Mouse (Mus musculus) neutrophil, adult 83 days (primary cell): ENCODE data around the gene Gtf3c4. TPM values are rescaled to one million over a fixed set of nuclear protein-coding genes. Genes with fewer than 3 reads are reported as not detected.

Experiments
- total RNA-seq, 2 experiments: library from RNA; stranded (reverse); gene quantifications; one replicate each; pipeline ENCODE4 v1.2.4; 2023

Gtf3c4 gene
- total RNA-seq, result 10 to 100 TPM; 10.9 to 12.1 TPM

GRCm38 (mm10) chr2:28840222-28840951 lies at the start of gene Gtf3c4, which contains the start of gene Ddx31:
TSS of gene Gtf3c4 (minus strand) at chr2:28840360.
TSS of gene Ddx31 (plus strand) at chr2:28840406.

Other genes with a start within 250 kb of the Gtf3c4 start
- gene Gfi1b, start 218.4 kb downstream of the Gtf3c4 start, total RNA-seq, result 10 to 100 TPM; 19.3 to 20.4 TPM
- 10 to 100 TPM; 14.5 to 17.4 TPM for gene Tsc1, start 199.1 kb downstream of the Gtf3c4 start, total RNA-seq
- gene Spaca9, start 140.6 kb downstream of the Gtf3c4 start, total RNA-seq, result 10 to 100 TPM; 16.0 to 20.6 TPM
- 1 to 10 TPM; 3.2 to 5.5 TPM for gene Ak8, start 140.2 kb downstream of the Gtf3c4 start, total RNA-seq
- gene Ddx31, start within 50 bp of the Gtf3c4 start, total RNA-seq, result 1 to 10 TPM; 5.6 to 6.4 TPM
- gene Barhl1, start 76.3 kb upstream of the Gtf3c4 start, total RNA-seq, result not detected
- gene Cfap77, start 214.7 kb upstream of the Gtf3c4 start, total RNA-seq, result not detected
- 10 to 100 TPM; 18.4 to 18.8 TPM for gene Ttf1, start 219.9 kb upstream of the Gtf3c4 start, total RNA-seq